Mouse (Mus musculus) layer of hippocampus, adult 9-11 months (tissue): ENCODE data around the gene Cpox.
"Not testable (repeated sequence)": the region's sequence is repeated elsewhere in the genome, so short reads cannot be mapped to it uniquely, and the experiment has no call there.

ENCODE experiments used
- DNase-seq: peaks from one replicate; pipeline ENCODE4 v3.0.0; 2022

The Cpox gene

DNA sequence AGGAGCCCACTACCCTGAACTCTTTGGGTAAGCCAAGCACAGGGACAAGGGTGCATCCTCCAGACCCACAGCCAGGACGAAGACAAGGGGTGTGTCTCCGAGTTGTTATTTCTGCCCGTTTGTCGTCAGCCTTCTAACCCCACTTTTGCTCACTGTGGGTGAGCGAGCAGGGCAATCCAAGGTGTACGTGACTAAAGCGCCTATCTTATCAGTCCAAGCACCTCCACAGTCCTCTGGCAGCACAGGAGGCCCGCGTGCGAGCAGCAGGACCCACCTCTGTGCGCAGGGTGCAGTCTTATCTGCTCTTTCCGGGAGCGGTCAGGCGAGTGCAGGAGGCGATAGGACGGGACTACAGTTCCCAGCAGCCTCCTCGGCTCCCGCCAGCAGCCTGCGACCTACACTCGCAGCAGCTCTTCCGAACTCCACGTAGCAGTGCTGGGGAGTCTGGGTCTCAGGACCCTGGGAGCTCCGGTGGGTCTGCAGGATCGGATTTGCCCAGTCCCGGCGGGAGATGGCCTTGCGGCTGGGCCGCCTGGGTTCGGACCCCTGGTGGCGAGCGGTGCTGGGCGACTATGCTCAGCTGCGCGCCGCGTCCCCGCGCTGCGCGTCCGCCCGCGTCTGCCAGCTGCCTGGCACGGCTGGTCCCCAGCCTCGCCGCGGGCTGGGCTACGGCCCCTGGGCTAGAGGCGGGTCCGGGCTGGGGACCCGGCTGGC, at the start of gene Cpox:
Cpox (plus strand) TSS at position 376 of the 714 bp plus-strand sequence.
- peak; percentile 87 for DNase-seq

DNA sequence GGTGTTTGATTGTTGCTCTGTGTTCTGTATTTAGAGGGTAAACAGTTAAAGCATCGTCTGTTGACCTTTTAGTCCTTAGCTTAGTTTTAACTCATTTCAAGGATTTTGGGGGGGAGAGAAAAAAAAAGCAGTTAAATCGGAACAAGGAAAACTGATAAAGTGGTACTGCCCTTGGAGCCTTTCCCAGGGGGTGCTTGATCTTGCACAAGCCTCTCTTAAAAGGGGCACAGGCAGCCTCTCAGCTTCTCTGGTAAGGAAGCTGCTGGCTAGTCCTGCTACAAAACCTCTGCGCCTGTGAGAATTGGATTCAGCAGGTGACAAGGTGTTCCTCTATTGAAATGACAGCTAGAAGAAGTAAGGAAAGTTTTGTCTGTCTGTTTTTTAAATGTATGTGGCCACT, 47.7 kb upstream of the Cpox start:
- no peak for DNase-seq

DNA sequence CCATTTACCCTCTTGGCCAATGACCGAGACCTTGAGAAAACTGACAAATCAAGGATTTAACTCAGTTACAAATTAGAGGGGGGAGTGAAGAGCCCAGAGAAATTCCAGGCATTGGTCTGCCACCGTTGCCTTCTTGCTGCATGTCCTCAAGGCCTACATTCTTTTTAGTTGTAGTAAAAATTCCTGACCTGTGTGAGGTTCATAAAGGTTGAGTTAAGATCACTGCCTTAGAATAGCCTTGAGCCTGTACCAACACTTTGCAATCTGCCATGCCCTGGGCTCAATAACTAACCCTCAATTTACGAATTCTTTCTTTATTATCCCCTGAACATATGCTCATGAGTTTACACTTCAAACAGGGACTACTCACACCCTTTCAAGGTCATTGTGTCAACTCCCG, 47.0 kb upstream of the Cpox start:
- no peak for DNase-seq

DNA sequence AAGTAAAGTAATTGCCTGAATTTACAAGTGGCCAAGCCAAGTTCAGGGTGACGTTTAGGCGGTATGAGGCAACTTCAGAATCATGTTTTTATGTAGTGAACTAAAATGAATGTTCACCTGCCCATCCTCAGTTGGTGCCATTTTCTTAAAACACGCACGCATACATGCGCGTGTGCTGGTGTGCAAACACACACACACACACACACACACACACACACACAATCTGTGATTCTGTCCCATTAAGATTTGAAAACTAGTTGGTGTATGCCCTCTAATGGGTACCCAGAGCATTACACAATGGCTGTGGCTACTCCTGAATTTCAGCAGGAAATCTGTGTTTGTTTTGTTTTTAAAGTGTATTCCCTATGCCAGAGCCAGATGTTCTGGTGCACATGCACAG, 46.1 kb upstream of the Cpox start:
- DNase-seq, result peak; percentile 43

DNA sequence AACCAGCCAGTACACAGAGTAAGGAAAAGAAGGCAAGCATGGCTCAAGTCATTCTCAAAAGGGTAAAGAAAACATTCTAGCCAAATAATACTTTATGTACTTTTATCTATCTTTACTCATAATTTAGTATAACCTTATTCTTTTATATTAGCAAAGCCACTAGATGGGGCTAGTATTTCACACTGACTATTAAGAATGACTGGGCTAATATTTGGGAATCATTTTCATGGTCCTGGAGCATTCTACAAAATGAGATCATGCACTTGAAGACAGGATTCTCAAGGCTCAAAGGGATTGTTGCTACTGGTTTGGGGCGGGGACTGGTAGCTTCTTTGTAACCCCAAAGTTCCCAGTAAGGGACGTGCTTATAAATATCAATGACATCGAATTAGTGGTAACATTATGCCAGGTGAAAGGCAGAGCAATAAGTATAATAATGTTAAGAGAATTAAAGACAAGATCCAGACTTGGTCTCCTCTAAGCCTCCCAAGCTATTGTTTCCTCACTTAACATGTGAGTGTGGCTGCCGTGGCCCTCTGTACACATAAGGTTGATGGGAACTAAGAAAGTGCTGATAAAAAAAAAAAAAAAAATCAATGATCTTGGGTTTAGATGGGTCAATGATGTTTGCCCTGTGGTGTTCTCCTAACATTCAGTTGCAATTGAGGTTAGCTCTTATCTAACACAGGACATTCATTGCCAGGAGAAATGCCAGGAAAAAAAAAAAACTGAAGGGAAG, 42.3 kb upstream of the Cpox start:
- no peak for DNase-seq

DNA sequence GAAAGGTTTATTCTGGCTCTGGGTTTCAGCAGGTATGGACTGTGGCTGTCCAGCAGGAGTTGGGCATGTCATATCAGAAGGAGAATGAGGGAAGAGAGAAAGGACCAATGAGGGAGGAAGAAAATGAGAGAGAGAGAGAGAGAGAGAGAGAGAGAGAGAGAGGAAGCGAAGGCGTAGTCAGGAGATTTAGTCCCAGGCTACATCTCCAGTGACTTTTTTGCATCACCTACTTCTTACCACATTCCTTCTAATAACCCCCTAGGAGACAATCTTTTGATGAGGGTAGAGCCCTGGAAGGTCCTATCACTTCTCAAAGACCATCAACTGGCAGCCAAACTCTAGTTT, 41.8 kb upstream of the Cpox start:
- DNase-seq, result no peak

DNA sequence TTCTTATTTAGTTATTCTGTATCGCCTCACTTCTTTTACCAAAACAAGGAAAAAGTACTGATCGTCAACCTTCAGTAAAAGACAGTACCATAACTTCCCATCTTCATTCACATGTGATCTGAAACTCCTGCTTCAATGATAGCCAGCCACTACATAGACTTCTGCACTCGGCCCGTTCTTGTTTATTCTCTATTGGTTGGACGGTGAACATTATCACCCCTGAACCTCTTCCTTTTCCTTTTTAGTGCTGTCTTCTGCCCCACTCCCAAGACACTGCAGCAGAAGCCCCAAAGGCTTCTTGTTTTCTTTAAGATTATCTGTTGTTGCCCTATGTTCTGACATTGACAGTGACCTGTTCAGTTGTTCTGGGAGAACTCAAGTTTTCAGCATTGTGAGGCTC, 41.1 kb upstream of the Cpox start:
- DNase-seq, result no peak

DNA sequence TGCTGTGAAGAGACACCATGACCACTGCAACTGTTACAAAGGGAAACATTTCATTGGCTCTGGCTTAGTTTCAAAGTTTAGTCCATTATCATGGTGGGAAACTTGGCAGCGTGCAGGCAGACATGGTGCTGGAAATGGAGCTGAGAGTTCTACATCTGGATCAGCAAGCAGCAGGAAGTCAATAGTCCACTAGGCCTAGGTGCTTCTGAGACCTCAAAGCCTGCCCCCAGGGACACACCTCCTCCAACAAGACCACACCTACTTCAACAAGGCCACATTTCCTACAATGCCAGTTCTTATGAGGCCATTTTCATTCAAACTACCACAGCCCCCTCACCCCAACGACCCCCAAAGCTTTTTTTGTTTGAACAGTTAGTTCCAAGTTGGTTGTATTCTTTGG, 40.4 kb upstream of the Cpox start:
- no peak for DNase-seq

DNA sequence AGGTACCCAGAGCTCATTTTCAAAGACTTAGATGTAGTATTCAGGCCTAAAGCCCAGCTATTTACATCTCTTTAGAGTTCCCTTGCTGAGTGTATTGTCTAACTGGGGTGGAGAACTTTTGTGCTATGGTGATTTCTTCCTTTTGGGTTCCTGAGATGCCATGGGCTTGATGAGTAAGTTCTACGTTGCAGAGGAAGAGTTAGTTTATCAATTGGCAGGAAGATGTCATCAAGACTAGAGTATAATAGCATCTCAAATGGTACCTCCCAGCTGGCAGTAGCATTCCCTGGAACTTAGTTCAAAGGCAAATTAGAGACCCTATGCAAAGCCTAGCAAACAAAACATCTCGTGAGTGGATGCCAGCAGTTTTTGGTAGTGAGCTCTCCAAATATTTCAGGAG, 34.2 kb upstream of the Cpox start:
- no peak for DNase-seq

DNA sequence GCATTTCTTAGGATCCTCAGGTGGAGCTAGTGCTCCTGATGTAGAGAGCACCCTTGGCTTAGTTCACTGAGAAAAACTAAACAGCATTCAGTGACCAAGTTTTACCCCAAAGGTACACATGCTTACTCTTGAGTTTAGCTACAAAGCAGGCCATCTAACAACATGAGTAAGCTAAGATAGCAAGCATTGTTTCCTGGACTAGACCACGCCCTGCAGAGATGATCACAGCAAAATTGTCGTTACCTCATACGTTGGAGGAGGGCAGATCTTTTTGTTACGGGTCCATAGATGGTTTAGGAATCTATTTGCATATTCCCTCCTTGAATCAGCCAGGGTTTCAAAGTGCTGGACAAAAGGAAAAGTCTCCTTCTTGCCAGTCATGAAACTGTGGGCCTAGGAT, 32.6 kb upstream of the Cpox start:
- no peak for DNase-seq

DNA sequence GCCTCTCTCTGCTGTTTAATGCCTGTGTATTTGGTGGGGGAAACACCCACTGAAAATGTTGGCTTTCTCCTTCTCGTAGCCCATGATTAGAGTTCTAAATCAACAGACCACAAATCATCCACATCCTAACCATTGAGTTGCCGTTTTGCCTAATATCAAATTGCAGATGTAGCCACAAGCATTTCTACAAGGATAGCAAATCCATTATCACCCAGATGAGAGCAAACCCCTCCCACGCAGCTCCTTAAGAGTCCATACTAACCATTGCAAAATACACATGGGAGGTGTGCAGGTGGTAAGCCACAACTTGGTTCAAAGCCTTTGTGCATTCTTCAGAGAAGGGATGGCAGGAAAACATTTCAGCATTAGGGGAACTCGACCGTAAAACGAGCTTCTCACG, 32.1 kb upstream of the Cpox start:
- DNase-seq, result no peak

DNA sequence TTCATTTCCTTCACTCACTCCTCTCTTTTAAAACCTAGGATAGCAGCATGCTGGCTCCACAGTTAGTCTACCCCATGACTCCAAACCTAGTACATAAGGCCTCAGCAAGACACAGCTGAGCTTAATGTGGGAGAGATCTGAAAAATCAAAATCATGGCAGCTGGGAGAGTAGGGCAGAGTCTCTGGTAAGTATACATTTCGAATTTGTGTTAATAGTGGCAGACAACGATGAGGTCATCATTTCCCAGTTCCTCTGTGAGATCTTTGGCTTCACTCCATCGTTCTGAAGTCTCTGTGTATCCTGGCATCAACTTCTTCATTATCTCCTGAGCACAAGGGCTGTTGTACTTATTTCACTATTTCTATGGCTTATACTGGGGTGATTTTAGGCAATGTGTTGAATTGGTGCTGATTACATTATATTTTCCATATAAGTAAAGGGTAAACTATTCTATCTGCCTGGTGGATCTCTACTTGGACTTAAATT, 31.4 kb upstream of the Cpox start, which contains the start of gene E330017A01Rik:
E330017A01Rik (minus strand) TSS at position 51 of the 487 bp plus-strand sequence.
- DNase-seq, result no peak

DNA sequence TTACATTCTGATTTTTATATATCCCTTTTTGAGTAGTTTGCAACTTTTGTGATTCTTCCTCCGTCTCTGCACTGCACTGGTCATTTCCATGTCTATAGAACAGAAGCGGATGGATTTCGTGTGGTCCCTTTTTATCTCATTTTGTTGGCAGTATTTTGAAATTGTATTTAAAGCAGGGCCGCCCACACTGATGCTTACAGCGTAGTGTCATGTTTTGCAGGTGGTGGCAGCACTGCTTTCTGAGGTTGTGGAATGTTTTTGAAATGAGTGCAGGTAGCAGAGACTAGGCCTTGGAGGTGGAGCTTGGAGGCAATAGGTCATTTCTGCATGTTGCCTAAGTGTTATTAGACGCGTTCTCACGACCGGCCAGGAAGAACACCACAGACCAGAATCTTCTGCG, 20.1 kb upstream of the Cpox start:
- DNase-seq, result no peak

DNA sequence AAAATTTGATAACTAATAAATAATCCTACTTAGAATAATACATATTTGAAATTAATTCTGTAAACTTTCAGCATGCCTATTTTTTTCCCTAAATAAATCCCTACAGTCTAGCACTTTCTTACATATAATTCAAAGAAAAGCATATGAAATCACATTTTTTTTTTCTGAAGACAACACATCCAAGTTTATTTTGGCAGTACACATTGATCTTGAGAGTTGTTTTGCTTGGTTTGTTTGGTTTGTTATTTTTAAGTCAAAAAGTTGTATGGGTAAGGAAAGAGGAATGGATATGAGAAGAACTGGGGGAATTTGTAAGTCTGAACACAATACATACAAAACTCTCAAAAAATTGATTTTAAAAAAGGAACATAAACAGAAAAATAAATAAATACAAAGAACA, 14.3 kb upstream of the Cpox start:
- DNase-seq, result no peak

DNA sequence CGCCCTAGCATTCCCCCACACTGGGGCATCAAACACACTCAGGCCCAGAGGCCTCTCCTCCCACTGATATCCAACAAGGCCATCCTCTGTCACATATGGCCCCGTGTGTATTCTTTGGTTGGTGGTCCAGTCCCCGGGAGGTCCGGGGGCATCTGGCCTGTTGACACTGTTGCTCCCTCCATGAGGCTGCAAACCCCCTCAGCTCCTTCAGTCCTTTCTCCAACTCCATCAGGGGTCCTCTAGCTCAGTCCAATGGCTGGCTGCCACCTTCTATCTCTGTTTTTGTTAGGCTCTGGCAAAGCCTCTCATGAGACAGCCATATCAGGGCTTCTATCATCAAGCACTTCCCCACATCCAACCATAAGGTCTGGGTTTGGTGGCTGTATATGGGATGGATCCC, 13.6 kb upstream of the Cpox start:
- DNase-seq, result no peak

DNA sequence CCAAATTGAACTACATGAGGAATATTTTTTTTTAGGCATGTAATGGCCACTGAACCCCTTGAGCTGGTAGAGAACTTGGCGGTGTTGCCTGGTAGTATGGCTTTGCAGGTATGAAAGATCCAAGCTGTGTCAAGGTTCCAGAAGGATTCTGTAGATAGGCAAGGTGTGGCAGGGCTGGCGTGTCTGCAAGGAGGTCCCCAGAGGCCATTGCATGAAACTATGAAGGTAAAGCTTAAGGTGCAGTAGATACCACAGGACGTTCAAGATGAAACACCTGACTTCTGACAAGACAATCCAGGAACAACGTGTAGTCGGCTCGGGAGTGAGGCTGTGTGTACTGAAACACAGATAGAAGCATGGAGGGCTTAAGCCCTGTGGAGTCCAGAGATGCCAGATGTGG, 11.4 kb upstream of the Cpox start:
- no peak for DNase-seq

DNA sequence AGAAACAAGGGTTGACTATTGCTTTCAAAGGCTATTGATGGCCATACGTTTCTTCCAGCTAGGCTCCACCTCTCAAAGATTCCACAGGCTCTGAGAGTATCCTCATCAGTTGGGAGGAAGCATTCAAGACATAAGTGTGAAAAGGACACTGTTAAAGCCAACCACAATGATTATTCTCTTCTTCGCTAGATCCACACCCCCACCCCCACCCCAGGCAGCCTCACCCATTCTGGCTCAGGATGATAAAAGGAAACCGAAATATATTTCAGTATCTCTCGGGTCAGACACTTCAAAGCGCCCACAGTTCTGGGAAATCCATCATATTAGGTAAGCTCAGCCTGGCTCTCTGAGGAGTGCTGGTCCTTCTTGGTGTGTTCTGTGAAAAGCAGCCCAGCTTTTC, 8.3 kb upstream of the Cpox start:
- DNase-seq, result no peak

DNA sequence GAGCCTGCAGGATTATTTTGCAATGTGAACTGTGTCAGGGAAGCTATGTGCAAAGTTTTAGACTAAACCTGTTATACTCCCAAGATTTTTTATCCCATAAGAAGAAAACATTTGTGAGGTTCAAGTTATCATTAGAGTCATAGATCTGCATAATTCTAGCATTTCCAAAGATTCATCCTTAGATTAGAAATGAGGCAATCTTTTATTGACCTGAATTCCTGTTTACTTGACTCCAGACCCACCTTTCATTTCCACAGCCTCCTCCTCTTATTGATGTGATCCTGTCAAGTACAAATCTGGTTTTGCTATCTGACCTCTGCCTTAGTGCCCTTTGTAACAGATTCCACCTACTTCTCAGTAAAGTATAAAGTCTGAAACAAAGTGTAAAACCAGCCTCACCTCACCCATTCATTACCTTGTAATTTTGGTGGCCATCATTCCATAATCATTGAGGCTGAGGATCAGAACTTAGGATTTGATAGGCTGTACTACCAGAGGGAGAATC, 7.8 kb upstream of the Cpox start:
- DNase-seq, result no peak

DNA sequence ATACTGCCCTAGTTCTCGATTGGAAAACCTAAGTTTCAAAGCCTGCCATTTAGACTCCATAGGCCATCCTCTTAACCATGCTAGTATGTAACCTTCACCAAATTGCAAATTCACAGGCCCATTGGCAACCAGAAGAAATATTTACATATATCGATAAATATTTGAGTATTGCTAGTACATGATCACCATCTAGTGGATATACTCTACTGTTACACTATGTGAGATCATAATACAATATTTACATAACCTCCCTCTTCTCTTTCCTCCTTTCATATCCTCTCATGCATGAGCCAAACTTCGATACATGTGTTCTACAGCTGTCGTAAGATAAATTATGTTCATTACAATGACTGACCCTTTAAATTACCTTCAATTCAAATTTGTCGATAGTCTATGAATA, 7.1 kb upstream of the Cpox start:
- DNase-seq, result no peak

DNA sequence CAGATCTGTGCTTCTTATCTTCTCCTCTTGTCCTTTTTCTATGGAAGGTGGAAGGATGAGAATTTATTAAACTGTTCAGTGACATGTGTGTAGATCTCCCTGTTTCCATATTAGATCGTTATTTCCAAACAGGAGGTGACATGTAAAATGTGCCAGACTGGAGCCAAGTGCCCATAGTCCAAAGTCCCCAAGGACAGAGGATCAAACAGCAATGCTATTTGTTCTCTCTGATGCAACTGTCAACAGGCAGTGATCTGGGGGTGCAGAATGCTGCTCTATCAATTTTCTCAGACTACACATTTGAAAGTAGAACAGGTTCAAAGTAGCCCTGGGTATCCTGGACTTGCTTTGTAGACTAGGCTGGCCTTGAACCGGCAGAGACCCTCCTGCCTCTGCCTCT, 6.3 kb upstream of the Cpox start:
- DNase-seq, result no peak

DNA sequence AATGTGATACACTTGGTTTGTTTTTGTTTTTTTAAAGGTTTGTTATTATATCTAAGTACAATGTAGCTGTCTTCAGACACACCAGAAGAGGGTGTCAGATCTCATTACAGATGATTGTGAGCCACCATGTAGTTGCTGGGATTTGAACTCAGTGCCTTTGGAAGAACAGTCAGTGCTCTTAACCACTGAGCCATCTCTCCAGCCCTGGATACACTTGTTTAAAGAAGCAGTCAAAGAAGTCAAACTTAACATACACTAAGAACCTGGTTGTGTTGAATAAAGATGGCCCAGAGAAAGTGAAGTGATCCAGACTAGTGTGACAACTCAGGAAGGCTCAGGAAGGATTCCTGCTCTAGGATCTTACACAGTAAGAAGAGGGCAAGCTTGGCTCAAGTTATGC, 5.0 kb upstream of the Cpox start:
- not testable (repeated sequence) for DNase-seq

DNA sequence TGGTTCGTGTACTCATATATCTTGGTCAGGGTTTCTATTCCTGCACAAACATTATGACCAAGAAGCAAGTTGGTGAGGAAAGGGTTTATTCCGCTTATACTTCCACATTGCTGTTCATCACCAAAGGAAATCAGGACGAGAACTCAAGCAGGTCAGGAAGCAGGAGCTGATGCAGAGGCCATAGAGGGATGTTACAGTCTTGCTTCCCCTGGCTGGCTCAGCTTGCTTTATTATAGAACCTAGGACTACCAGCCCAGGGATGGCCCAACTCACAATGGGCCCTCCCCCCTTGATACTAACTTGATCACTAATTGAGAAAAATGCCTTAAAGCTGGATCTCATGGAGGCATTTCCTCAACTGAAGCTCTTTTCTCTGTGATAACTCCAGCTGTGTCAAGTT, 3.4 kb upstream of the Cpox start:
- DNase-seq, result not testable (repeated sequence)

DNA sequence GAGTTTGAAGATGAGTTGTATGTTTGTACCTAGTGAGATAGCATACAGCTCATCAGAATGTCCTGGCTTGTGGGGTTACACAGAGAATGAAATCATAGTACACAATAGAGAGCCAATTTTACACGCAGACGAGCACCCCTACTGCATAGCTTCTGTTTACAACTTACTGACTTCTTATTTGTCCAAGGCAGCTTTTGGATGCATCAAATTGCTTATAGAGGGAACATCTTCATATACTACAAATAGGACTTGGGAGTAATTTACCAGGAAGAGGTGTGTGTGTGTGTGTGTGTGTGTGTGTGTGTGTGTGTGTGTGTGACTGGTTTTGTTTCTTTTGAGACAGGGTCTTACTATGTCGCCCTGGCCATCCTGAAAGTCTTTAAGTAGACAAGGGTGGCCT, 1.5 kb upstream of the Cpox start:
- no peak for DNase-seq

DNA sequence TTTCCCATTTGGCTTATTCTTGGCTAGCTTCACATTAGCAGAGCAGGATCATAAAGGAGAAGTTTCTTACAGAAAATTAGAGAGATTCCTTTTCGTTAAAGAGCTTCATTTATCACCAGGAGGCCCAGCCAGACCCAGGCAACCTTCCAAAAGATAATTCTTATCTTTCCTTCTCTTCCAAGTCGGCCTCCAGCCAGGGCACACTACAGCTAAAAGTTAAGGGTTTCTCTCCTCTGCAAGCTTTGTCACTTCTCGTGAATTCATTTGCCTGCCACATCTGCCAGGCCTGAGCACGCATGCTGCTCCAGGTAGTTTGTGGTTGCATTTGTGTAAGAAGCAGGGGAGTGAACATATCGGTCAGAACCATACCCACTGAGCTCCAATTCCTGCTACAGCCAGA, 828 bp upstream of the Cpox start:
- DNase-seq, result no peak

DNA sequence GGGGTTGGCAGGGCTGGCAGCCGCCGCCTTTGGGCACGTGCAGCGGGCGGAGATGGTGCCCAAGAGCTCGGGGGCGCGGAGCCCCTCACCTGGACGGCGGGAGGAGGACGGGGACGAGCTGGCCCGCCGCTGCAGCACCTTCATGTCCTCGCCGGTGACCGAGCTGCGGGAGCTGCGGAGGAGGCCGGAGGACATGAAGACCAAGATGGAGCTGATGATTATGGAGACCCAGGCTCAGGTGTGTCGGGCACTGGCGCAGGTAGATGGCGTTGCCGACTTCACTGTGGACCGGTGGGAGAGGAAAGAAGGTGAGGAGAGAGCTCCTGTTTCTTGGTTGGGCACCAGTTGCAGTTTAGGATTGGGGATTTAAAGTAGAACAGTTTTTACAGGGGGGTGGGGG, 551 bp downstream of the Cpox start:
- DNase-seq, result no peak
